Mouse (Mus musculus) adrenal gland, adult (tissue): ENCODE data around the gene Ptprj.
A peak's percentile ranks its signal among the peaks of the same experiment; 100 is the strongest.

Source experiments
- DNase-seq, 2 experiments: peaks; one replicate each; pipeline ENCODE4 v3.0.0; 2022 to 2023; ENCODE audit warnings: low spot score in 1 of 2; ENCODE audit not compliant: inconsistent age in 2 of 2

Gene Ptprj

GRCm38 (mm10) chr2:90580236-90581005, at the start of gene Ptprj:
Gene Ptprj, minus strand, starts transcription at chr2:90580647.
- peak; percentile 83 to 93 for DNase-seq

- DNase-seq: no peak
These were observed 49.1 kb upstream of the Ptprj start for GRCm38 (mm10) chr2:90629552-90629951.

- peak; percentile 51 to 72 for DNase-seq
These were observed 47.8 kb upstream of the Ptprj start for GRCm38 (mm10) chr2:90628261-90628660.

GRCm38 (mm10) chr2:90624920-90625319, 44.5 kb upstream of the Ptprj start:
- peak; percentile 62 to 84 for DNase-seq

GRCm38 (mm10) chr2:90624339-90624738, 43.9 kb upstream of the Ptprj start:
- DNase-seq: peak; percentile 35 to 62

GRCm38 (mm10) chr2:90620815-90621214, 40.4 kb upstream of the Ptprj start:
- DNase-seq: no peak

- no peak for DNase-seq
These were observed 39.2 kb upstream of the Ptprj start for GRCm38 (mm10) chr2:90619648-90620047.

- no peak for DNase-seq
These were observed 34.3 kb upstream of the Ptprj start for GRCm38 (mm10) chr2:90614651-90615171.

GRCm38 (mm10) chr2:90613591-90613990, 33.1 kb upstream of the Ptprj start:
- no peak for DNase-seq

- DNase-seq: no peak
These were observed 32.6 kb upstream of the Ptprj start for GRCm38 (mm10) chr2:90613006-90613405.

GRCm38 (mm10) chr2:90611959-90612571, 31.6 kb upstream of the Ptprj start:
- peak; percentile 92 to 95 for DNase-seq

GRCm38 (mm10) chr2:90601056-90601455, 20.6 kb upstream of the Ptprj start:
- no peak for DNase-seq

GRCm38 (mm10) chr2:90588141-90588540, 7.7 kb upstream of the Ptprj start:
- DNase-seq: no peak

- DNase-seq: no peak
These were observed 4.1 kb upstream of the Ptprj start for GRCm38 (mm10) chr2:90584506-90584905.

GRCm38 (mm10) chr2:90583628-90584131, 3.2 kb upstream of the Ptprj start:
- DNase-seq: peak; percentile 66 to 67

- peak in 1 of 2 experiments; percentile 25 for DNase-seq
These were observed 2.4 kb upstream of the Ptprj start for GRCm38 (mm10) chr2:90582814-90583213.

GRCm38 (mm10) chr2:90582311-90582710, 1.9 kb upstream of the Ptprj start:
- peak in 1 of 2 experiments; percentile 35 for DNase-seq

- peak in 1 of 2 experiments; percentile 53 for DNase-seq
These were observed 1.3 kb upstream of the Ptprj start for GRCm38 (mm10) chr2:90581796-90582125.

GRCm38 (mm10) chr2:90581006-90581795, 754 bp upstream of the Ptprj start:
- DNase-seq: peak; percentile 37 to 69

- peak in 1 of 2 experiments; percentile 88 for DNase-seq
These were observed 665 bp downstream of the Ptprj start for GRCm38 (mm10) chr2:90579728-90580235.
